Mouse (Mus musculus) C2C12 (cell line): Measurements from ENCODE around the gene G6pc. TPM values are rescaled to one million over a fixed set of nuclear protein-coding genes. Genes with fewer than 3 reads are reported as not detected.

Experiments used
- H3K27me3 ChIP-seq: one replicate; pipeline ENCODE4 v1.6.1; 2011; ENCODE audit not compliant: control insufficient read depth, insufficient read depth, insufficient read length
- H3K36me3 ChIP-seq: one replicate; pipeline ENCODE4 v1.6.1; 2011; ENCODE audit not compliant: control insufficient read depth, insufficient read depth
- H3K4me3 ChIP-seq: one replicate; pipeline ENCODE4 v1.5.1; 2011; ENCODE audit warnings: mild to moderate bottlenecking, control low read depth; ENCODE audit not compliant: poor library complexity, insufficient read depth, severe bottlenecking
- H3K79me2 ChIP-seq: one replicate; pipeline ENCODE4 v1.6.1; 2011; ENCODE audit not compliant: control insufficient read depth, insufficient read depth
- H3K79me3 ChIP-seq: one replicate; pipeline ENCODE4 v1.6.1; 2011; ENCODE audit warnings: low read depth, control low read depth
- H3ac ChIP-seq: one replicate; pipeline ENCODE3; 2011; ENCODE audit warnings: low read depth; ENCODE audit not compliant: control insufficient read depth, insufficient read length
- CEBPB ChIP-seq: IDR thresholded peaks from one replicate; pipeline ENCODE4 v1.6.1; 2011; ENCODE audit warnings: low read depth, mild to moderate bottlenecking, control low read depth, moderate library complexity
- CTCF ChIP-seq: IDR thresholded peaks from one replicate; pipeline ENCODE4 v1.5.1; 2011; ENCODE audit not compliant: control insufficient read depth, insufficient read depth, insufficient read length
- FOSL1 ChIP-seq: IDR thresholded peaks from one replicate; pipeline ENCODE4 v1.8.0; 2011; ENCODE audit warnings: mild to moderate bottlenecking, low read length; ENCODE audit not compliant: poor library complexity, insufficient read depth, severe bottlenecking
- MAX ChIP-seq: IDR thresholded peaks from one replicate; pipeline ENCODE4 v1.6.1; 2011; ENCODE audit warnings: mild to moderate bottlenecking, control low read depth
- MYOD1 ChIP-seq: IDR thresholded peaks from one replicate; pipeline ENCODE4 v1.6.1; 2011; ENCODE audit warnings: low read depth; ENCODE audit not compliant: control insufficient read depth, insufficient read length
- MYOG ChIP-seq: IDR thresholded peaks from one replicate; pipeline ENCODE4 v1.6.1; 2011; ENCODE audit not compliant: control insufficient read depth, insufficient read length; ENCODE audit errors: extremely low read depth
- USF1 ChIP-seq: IDR thresholded peaks from one replicate; pipeline ENCODE4 v1.6.1; 2011; ENCODE audit warnings: low read depth, mild to moderate bottlenecking, control low read depth, moderate library complexity
- polyA plus RNA-seq: library from polyadenylated mRNA; unstranded; fragments of >200 nt; fragmentation: generic; extraction: Trizol; gene quantifications from one replicate; pipeline ENCODE4 v1.2.1, GENCODE M21; 2012; ENCODE audit warnings: missing spikeins

The G6pc gene
- polyA plus RNA-seq, 1 experiment: not detected

- Histone ChIP-seq H3ac (peak overlapping the region; percentile 18), H3K79me2 (no peaks in the 10 kb centered on the region), H3K27me3 (peaks cover 4% of the 10 kb centered on the region), H3K79me3 (no peaks in the 10 kb centered on the region), H3K36me3 (no peaks in the 10 kb centered on the region), H3K4me3 (no peak overlapping the region)
- TF ChIP-seq MYOG (no peak), CTCF (no peak)
Observed at GRCm38 (mm10) chr11:101338123-101338760, 29.1 kb upstream of the G6pc start.

GRCm38 (mm10) chr11:101347083-101347775 lies 20.1 kb upstream of the G6pc start:
- H3K79me3 ChIP-seq: no peaks in the 10 kb centered on the region
- H3K36me3 ChIP-seq: no peaks in the 10 kb centered on the region
- no peak for TF ChIP-seq MYOD1
- TF ChIP-seq MAX: no peak
- TF ChIP-seq MYOG: no peak
- no peak for TF ChIP-seq CTCF
- TF ChIP-seq CEBPB: no peak
- TF ChIP-seq USF1: no peak
- no peak for TF ChIP-seq FOSL1
- no peak overlapping the region for H3K4me3 ChIP-seq
- no peak overlapping the region for H3ac ChIP-seq
- no peaks in the 10 kb centered on the region for H3K79me2 ChIP-seq
- H3K27me3 ChIP-seq: peaks cover 11% of the 10 kb centered on the region

- H3K79me2 ChIP-seq: no peaks in the 10 kb centered on the region
- no peaks in the 10 kb centered on the region for H3K36me3 ChIP-seq
- TF ChIP-seq MAX (no peak), MYOD1 (no peak), FOSL1 (no peak), CTCF (no peak)
- H3K79me3 ChIP-seq: no peaks in the 10 kb centered on the region
- no peak overlapping the region for H3ac ChIP-seq
- no peak overlapping the region for H3K4me3 ChIP-seq
- peaks cover 6% of the 10 kb centered on the region for H3K27me3 ChIP-seq
Observed at GRCm38 (mm10) chr11:101348774-101349173, 18.6 kb upstream of the G6pc start.

GRCm38 (mm10) chr11:101349216-101349615 lies 18.1 kb upstream of the G6pc start:
- no peaks in the 10 kb centered on the region for H3K36me3 ChIP-seq
- no peak overlapping the region for H3ac ChIP-seq
- TF ChIP-seq FOSL1: no peak
- TF ChIP-seq CTCF: no peak
- TF ChIP-seq MYOG: no peak
- TF ChIP-seq USF1: no peak
- TF ChIP-seq CEBPB: no peak
- no peak for TF ChIP-seq MYOD1
- no peak for TF ChIP-seq MAX
- peaks cover 10% of the 10 kb centered on the region for H3K27me3 ChIP-seq
- H3K79me3 ChIP-seq: no peaks in the 10 kb centered on the region
- H3K4me3 ChIP-seq: no peak overlapping the region
- H3K79me2 ChIP-seq: no peaks in the 10 kb centered on the region

- TF ChIP-seq FOSL1 (no peak), CEBPB (no peak), MYOG (no peak), USF1 (no peak), CTCF (no peak)
- peaks cover 13% of the 10 kb centered on the region for H3K27me3 ChIP-seq
- H3K79me2 ChIP-seq: no peaks in the 10 kb centered on the region
- H3K36me3 ChIP-seq: no peaks in the 10 kb centered on the region
- H3K4me3 ChIP-seq: no peak overlapping the region
- no peaks in the 10 kb centered on the region for H3K79me3 ChIP-seq
- H3ac ChIP-seq: no peak overlapping the region
Observed at GRCm38 (mm10) chr11:101351100-101351720, 16.2 kb upstream of the G6pc start.

GRCm38 (mm10) chr11:101351721-101352111 lies 15.6 kb upstream of the G6pc start:
- peaks cover 13% of the 10 kb centered on the region for H3K27me3 ChIP-seq
- no peaks in the 10 kb centered on the region for H3K79me2 ChIP-seq
- no peaks in the 10 kb centered on the region for H3K36me3 ChIP-seq
- H3ac ChIP-seq: no peak overlapping the region
- H3K4me3 ChIP-seq: no peak overlapping the region
- TF ChIP-seq FOSL1: no peak
- no peak for TF ChIP-seq USF1
- no peak for TF ChIP-seq MYOD1
- TF ChIP-seq MAX: no peak
- no peak for TF ChIP-seq MYOG
- TF ChIP-seq CEBPB: no peak
- no peak for TF ChIP-seq CTCF
- no peaks in the 10 kb centered on the region for H3K79me3 ChIP-seq
